Mouse (Mus musculus): ENCODE measurements around the gene Gm33543.

The Gm33543 gene

GRCm38 (mm10) chr10:95836530-95837264, 6.0 kb downstream of the Gm33543 start:
- no peak for DNase-seq (ENCODE audit: low spot score in 2 of 2)

DNA sequence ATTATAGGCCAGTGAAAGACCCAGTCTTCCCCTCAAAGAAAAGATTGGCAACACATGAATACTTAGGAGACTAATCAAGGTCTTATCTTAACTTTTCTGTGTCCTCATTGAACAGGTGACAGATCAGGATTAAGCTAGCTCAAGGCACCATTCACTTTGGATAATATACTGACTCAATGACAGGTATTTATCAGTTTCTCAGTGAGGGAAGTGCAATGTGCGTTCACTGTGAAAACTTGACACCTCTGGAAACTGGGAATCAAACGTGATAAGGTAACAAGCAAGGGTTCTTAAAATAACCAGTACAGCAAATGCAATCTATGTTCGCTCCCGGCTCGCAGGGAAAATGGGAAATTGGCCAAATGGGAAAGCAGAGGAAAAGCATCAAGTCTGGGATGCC, 11.8 kb downstream of the Gm33543 start:
- no peak for DNase-seq (ENCODE audit: low spot score in 2 of 2)

DNA sequence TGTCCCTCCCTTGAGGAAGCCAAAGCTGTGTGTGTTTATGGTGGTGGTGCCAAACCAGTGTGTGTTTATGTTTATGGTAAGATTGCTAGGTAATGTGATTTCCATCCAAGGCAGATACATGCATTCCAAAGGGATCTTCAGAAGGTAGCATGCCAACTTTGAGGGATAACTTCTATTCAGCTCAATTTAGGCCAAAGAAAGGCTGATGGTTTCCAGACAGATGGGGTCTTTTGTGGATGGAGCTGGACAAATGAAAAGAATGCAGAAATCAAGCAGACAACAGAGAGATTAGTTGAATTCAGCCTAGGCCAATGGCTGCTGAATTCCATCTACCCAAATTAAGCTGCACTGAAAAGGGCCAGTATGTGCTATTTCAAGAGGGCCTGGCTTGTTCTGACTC, 13.3 kb downstream of the Gm33543 start:
- DNase-seq (ENCODE audit: low spot score in 2 of 2) = no peak

- no peak for DNase-seq (ENCODE audit: low spot score in 2 of 2)
Observed at GRCm38 (mm10) chr10:95828374-95828773, 14.4 kb downstream of the Gm33543 start.

DNA sequence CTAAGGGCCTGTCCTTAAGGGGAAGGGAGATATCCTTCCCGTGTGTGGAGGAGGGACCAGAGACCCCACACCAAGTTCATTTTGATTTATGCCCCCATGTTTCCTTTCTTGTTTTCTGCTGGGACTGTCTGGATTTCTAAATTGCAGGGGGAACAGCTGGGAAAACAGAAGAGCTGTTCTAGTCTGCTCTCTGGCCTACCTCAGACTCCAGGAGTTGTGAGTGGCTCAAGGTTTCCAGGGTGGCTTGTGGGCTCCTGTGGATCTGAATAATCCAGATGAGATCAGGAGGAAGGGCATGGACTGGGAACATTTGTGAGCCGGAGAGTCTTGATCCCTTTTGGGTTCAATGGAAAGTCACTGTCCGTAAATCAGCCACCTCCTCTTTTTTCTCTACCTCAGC, 17.1 kb downstream of the Gm33543 start:
- DNase-seq (ENCODE audit: low spot score in 2 of 2) = no peak

- DNase-seq (ENCODE audit: low spot score in 2 of 2) = no peak
Observed at GRCm38 (mm10) chr10:95818506-95818905, 24.2 kb downstream of the Gm33543 start.

DNA sequence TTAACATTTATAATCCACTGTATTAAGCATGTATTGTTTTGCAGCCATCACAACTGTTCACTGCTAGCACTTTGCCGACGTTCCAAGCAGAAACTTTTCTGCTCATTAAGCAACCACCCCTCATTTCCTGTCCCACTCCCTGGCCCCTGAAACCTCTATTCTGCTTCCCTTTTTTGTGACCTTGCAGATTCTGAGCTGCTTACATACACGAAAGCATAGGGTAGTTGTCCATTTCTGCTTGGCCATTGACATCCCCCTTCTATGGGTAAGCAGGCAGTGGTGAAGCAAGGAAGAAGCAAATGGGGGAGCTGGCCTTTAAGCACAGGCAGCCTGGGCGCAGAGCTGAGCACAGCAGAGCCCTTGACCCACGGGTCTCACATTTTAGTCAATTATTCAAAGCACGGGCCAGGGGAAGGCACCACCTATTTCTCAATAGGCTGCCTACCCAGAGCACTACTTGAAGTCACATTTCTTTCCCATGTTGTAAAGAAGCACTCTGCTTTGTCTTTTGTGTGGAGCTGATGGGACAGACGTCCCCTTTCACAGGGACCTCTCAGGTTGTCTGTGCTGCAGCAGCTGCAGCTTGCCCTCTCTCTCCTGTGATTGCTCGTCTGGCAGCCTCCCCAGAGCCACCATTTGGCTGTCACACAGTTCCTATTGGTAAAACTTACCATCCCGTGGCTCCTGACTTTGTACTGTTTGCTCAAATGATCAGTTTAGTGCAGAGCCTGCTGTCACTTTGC, 25.1 kb downstream of the Gm33543 start:
- DNase-seq (ENCODE audit: low spot score in 2 of 2) = no peak

- no peak for DNase-seq (ENCODE audit: low spot score in 2 of 2)
Observed at GRCm38 (mm10) chr10:95814351-95814750, 28.4 kb downstream of the Gm33543 start.

DNA sequence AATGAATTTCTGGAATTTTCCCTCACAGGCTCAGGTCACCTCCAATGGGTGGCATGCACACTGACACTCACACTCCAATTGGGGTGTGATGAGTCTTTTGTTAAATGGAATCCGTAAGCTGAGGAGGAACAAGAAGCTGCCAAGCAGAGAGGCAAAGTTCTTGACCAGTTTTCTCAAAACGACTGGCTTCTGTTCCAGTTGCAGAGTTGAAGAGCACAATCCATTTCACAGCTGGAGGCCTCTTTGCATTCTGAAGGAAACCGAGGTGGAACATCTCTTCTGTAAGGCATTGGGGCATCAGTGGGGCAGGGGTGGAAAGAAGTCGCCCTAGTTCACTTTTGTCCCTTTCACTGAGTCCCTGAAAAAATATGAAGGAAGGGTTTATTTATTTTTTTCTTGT, 30.9 kb downstream of the Gm33543 start:
- no peak for DNase-seq (ENCODE audit: low spot score in 2 of 2)

GRCm38 (mm10) chr10:95801443-95801811, 41.3 kb downstream of the Gm33543 start:
- no peak for DNase-seq (ENCODE audit: low spot score in 2 of 2)

DNA sequence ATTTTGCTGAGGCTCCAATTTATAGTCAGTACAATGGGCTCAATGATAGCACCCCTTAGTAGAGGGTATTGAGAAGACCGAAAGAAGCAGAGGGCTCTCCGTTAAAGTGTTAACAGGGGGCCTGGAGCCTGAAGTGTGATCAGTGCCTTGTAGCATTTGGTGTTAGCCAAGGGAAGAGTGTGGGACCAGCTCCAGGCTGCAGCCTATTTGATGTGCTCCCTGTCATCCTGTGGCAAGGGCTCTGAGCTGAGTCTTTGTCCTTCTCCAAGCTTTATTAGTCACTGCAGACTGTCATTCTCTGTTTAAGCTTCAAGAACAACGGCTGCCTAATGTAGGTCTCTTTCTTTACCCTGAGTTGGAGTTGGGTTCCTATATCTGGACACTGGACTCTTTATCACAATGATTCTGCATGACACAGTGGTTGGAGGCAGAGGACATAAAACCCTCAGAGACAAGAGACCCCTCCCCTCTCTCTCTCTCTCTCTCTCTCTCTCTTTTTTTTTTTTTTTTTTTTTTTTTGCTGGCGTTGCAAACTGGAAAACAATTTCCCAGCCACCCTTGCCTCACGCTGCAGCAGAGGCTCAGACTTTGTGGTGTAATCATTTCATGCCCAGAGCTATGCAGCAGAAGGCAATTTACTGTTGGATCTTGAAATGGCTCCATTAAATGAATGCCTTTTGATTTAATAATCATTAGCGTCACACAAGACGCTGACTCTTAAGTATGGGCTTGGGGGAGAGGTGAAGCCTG, 41.9 kb downstream of the Gm33543 start:
- no peak for DNase-seq (ENCODE audit: low spot score in 2 of 2)

- DNase-seq (ENCODE audit: low spot score in 2 of 2) = no peak
Observed at GRCm38 (mm10) chr10:95797645-95798395, 44.9 kb downstream of the Gm33543 start.

DNA sequence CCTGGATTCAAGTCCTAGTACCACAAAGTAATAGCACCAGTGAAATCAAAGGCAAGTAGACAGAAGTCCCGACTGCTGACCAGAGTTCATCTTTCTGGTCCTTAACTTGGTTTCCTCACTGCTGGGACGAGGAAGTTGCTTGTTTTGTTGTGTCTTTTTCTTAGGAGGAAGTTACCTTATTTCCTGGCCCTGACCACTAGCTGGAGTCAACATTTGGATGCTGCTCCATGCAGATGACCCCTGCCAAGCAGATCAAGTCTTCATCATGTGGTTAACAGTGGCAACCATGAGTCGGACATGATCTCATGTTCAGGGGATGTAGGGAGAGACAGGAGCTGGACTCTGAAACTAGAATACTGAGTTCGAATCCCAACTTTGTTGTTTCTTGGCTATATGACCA, 47.2 kb downstream of the Gm33543 start:
- no peak for DNase-seq (ENCODE audit: low spot score in 2 of 2)

GRCm38 (mm10) chr10:95794706-95795105, 48.0 kb downstream of the Gm33543 start:
- no peak for DNase-seq (ENCODE audit: low spot score in 2 of 2)

DNA sequence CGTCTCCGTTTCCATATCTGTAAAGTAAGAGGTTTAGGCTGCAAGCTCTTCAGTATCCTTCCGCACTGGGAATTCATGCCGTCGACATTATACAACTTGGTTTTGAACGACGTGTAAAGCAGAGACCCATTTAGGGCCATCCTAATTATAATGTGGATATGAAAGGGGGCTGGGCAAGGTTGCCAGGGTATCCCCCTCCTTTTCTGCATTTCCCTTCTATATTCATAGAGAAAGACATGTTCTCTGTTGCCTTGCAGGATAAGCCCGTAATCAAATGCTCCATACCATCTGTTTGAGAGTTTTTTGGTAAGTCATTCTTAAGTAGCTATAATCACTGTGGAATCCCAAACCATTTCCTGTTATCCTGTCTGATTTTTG, 51.3 kb downstream of the Gm33543 start:
- DNase-seq (ENCODE audit: low spot score in 2 of 2) = no peak

DNA sequence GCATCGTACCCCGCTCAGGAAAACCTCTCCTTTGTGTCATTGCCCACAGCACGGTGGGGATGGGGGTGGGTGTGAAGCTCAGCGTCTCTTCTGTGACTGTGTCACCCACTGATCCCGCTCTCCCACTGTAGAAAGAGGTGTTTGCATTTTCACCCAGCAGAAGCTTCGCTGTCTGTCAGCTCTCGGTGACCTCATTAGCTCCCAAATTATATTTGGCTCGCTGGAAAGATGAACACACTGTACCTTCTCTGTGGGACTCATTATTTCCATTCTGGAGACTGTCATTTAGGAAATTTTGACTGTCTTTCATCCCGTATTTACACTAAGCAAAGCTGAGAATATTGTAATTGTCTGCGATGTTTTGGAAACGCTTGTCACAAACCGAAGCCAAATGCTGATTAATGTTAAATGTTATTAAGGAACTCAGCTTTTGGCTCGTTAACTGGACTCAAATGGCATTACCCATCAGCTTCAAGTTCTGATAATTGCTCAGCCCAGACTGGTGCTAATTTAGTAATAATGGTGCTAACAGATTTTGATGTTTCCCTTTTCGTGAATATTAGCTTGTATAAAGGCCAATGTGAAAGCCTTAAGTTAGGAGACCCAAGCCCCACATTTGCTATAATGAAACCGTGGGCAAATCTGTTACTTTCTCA, 51.8 kb downstream of the Gm33543 start:
- no peak for DNase-seq (ENCODE audit: low spot score in 2 of 2)

- no peak for DNase-seq (ENCODE audit: low spot score in 2 of 2)
Observed at GRCm38 (mm10) chr10:95787176-95787575, 55.6 kb downstream of the Gm33543 start.

DNA sequence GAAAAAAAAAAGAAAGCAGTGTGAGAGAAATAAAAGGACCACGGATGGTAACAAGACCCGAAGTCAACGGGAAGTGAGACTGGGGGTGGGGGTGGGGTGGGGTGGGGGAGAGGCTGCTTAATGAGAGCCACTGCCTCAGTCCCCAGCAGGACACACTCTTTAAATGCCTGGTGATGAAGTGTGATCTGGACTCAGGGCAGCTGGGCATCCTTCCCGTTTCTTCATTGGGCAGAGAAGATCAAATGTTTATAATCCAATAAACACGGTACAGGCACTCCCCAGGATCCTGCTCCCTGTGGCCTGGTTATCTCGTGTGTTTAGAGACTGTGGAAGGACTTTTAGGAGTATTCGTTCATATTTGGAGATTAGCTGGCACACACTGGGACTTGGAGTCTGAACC, 57.9 kb downstream of the Gm33543 start:
- DNase-seq (ENCODE audit: low spot score in 2 of 2) = no peak

- DNase-seq (ENCODE audit: low spot score in 2 of 2) = no peak
Observed at GRCm38 (mm10) chr10:95780881-95781600, 61.7 kb downstream of the Gm33543 start.

DNA sequence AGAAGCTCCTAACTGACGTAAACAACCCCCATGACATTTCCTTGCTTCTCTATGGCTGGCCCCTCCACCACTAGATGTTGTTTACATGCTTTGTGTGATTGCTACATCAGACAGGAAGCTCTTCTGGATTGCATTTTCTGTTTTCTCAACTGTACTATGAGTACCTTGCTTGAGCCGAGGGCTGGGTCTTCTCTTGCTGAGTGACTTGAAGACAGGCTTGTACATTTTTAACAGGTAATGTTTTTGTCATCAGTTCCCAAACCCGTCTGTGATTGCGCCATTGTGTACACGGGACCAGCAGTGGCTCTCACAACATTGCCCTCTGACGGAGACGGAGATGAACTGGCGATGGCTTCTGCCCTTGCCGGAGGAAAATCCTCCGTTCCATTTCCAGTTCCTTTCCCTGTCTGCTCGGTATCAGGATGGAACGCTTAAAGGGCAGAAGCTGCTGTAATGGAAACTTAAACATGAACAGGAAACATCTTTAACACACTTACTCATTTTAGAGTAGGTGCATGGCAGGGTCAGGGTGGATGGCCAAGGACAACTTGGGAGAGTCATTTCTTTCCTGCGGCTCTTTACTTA, 62.8 kb downstream of the Gm33543 start:
- DNase-seq (ENCODE audit: low spot score in 2 of 2) = no peak
